Mouse (Mus musculus): Measurements from ENCODE around the gene Mrpl2.

Mrpl2 gene

DNA sequence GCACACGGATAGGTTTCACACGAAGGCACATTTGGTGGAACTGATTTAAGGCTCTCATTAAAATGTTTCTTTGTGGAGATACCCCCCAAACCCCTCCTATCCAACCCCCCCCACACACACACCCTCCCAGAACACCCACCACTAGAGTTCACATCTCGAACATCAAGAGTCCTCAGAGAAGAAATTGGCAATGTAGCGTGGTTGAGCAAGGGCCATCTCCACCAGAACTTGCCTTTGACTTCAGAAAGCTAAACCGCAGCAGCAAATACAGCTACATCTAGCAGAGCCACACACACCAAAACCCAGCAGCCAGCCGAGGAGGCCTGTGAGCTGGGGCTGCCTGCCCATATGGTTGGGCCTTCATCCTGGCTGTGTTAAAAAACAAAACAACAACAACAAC is 18.6 kb upstream of the Mrpl2 start:
- no peak for DNase-seq (ENCODE audit: low spot score)

- no peak for DNase-seq (ENCODE audit: low spot score)
Observed at GRCm38 (mm10) chr17:46628471-46628790, 17.6 kb upstream of the Mrpl2 start.

- DNase-seq (ENCODE audit: low spot score): no peak
Observed at GRCm38 (mm10) chr17:46628791-46629684, 17.0 kb upstream of the Mrpl2 start, which contains the start of gene Ptk7. TSS of gene Ptk7 (minus strand) at chr17:46629504.

DNA sequence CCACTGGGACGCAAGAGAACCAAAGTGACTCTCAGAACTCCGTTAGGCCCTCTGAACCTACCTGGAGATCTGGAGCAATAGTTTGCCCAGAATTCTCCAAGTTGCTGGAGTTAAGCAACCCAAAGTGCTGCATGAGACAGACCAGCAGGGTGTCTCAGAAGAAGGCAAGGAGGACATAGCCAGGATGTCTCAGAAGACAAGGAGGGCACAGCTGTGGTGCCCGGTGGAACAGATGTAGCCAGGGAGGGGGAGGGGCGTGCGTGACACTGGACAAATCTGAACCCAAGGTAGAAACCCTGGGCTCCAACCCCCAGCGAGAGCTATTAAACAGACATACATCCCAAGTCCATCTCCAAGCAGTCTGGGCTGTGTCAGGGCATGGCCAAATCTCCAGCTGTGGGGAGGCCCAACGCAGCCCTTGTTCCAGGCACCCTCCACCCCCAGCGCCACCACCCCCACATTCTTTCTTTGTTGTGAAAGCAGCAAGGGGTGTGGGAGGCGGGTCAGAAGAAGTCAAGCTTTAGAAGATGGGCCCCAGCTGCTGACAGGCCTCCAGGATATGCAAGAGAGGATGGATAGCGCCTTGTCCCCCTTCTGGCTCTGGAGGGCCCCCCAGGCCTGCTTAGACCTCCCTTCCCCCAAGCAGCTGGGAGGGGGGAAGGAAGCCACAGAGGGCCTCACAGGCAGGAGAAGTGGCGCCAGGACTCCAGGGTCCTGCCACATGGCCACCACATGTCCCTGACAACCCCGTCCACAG is 16.2 kb upstream of the Mrpl2 start:
- no peak for DNase-seq (ENCODE audit: low spot score)

- DNase-seq (ENCODE audit: low spot score): no peak
Observed at GRCm38 (mm10) chr17:46636831-46637523, 9.1 kb upstream of the Mrpl2 start.

DNA sequence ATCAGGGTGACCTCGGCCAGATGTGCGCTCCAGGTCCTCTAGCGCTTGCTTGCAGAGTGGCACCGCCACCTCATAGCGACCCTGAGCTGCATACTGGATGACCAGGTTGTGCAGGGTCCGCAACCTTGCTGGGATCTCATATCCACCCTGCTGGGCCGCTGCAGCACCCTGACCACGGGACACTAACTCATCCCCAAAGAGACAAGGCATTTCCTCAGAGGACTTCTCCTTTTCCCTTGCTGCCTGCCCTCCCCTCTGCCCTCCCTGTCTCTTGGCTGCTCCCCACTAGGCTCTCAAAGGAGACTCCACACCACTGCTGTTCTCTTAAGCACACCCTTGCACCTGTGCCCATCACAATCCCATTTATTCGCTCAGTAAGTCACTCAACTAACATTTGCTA is 6.1 kb upstream of the Mrpl2 start:
- no peak for DNase-seq (ENCODE audit: low spot score)

DNA sequence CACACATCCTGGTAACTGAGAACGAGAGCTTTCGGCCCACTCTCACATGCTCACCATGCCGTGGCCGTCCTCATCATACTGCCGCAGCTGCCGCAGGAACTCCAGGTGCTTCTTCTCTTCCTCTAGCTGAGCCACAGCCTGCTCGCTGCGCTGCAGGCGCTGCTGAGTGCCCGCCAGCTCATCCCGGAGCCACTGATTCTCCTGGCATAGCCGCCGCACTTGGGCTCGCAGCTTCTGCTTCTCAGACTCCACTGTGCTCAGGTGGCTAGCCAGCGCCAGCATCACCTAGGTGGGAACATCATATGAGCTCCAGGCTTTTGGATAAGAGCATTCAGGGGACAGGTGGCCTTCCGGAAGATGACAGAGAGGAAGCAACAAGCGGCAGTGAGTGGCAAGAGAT is 4.0 kb upstream of the Mrpl2 start:
- no peak for DNase-seq (ENCODE audit: low spot score)

- no peak for DNase-seq (ENCODE audit: low spot score)
Observed at GRCm38 (mm10) chr17:46644152-46644805, 1.8 kb upstream of the Mrpl2 start.

GRCm38 (mm10) chr17:46644916-46645475 is 1.0 kb upstream of the Mrpl2 start:
- DNase-seq (ENCODE audit: low spot score): no peak

GRCm38 (mm10) chr17:46646322-46646662 is 263 bp downstream of the Mrpl2 start:
- DNase-seq (ENCODE audit: low spot score): no peak

DNA sequence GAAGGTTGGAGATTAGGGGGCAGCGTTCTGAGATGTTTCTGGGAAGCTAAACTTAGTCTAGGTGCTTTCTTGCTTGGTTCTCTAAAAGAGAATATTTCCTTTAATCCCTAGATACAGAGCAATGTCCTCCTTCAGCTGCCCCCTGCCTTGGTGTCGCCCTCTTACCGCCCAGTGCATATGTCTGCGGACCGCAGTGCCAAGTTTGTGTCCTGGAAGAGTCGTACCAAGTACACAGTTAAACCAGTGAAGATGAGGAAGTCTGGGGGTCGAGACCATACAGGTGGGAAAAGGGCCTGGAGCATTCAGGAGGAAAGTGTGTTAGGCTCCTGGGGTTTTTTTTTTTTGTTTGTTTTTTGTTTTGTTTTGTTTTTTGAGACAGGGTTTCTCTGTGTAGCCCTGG is 1.2 kb downstream of the Mrpl2 start:
- no peak for DNase-seq (ENCODE audit: low spot score)

GRCm38 (mm10) chr17:46648436-46648835 is 2.4 kb downstream of the Mrpl2 start:
- no peak for DNase-seq (ENCODE audit: low spot score)

DNA sequence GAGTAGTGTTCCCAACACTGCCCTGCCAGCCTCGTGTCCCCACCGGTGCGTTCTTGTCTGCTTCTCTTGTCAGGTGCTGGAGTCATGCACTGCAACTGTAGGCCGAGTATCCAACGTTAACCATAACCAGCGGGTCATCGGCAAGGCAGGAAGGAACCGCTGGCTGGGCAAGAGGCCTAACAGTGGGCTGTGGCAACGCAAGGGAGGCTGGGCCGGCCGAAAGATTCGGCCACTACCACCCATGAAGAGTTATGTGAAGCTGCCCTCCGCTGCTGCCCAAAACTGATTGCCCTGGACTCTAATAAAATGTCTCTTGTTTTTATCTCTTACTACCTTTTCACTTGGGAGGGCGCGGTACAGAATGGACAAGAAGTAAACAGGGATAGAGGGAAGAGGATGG is 3.8 kb downstream of the Mrpl2 start:
- no peak for DNase-seq (ENCODE audit: low spot score)

GRCm38 (mm10) chr17:46650232-46651031 is 4.4 kb downstream of the Mrpl2 start, which contains the start of gene Cul7:
TSS of gene Cul7 (plus strand) at chr17:46650337.
- peak; percentile 53 for DNase-seq (ENCODE audit: low spot score)

DNA sequence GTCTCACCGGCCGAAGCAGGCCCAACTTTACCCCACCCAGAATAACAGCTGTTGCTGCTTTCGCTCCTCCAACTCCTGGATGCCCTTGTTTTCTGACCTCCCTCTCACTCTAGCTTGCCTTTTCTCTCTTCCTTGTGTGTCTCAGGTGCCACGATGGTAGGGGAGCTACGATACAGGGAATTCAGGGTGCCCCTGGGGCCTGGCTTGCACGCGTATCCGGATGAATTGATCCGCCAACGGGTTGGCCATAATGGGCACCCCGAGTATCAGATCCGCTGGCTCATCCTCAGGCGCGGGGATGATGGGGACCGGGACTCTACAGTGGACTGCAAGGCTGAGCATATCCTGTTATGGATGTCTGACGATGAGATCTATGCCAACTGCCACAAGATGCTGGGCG is 5.3 kb downstream of the Mrpl2 start:
- no peak for DNase-seq (ENCODE audit: low spot score)

- no peak for DNase-seq (ENCODE audit: low spot score)
Observed at GRCm38 (mm10) chr17:46651755-46652547, 5.9 kb downstream of the Mrpl2 start.

DNA sequence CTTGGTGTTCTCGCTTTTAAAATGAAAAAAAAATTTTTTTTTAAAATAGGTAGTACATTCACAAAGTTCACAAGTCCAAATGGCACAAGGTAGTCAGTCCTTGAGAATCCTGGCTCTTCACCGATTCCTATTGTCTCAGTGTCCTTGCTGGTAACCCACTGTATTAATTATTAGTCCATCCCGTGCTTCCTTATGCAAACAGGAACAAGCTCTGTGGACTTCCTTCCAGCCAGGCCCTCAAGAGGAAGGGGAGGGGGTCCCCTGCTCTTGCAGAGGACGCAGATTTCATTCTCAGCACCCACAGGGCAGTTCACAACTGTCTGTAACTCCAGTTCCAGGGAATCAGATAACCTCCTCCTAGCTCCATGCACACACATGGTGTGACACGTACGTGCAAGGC is 10.0 kb downstream of the Mrpl2 start:
- no peak for DNase-seq (ENCODE audit: low spot score)

- no peak for DNase-seq (ENCODE audit: low spot score)
Observed at GRCm38 (mm10) chr17:46661351-46661750, 15.3 kb downstream of the Mrpl2 start.

GRCm38 (mm10) chr17:46661981-46662380 is 16.0 kb downstream of the Mrpl2 start:
- DNase-seq (ENCODE audit: low spot score): no peak

- DNase-seq (ENCODE audit: low spot score): no peak
Observed at GRCm38 (mm10) chr17:46662730-46663129, 16.7 kb downstream of the Mrpl2 start.
